Mouse (Mus musculus) heart, embryonic 15.5 days (tissue): ENCODE measurements around the gene Arhgap21. TPM values are rescaled to one million over a fixed set of nuclear protein-coding genes. Genes with fewer than 3 reads are reported as not detected.

Experiments used
- ATAC-seq: fragments of 200-750 bp; cut with Nextera tagmentation; replicated peaks from 2 replicates; pipeline ENCODE4 v1.8.0; 2017; ENCODE audit warnings: low read depth, moderate TSS enrichment; ENCODE audit not compliant: insufficient number of reproducible peaks, insufficient read depth, low FRiP score
- H3K27ac ChIP-seq: fragments of 300-500 bp; sonication (generic); 2 replicates; pipeline ENCODE4 v1.5.1; 2015; ENCODE audit warnings: mild to moderate bottlenecking, inconsistent platforms
- H3K27me3 ChIP-seq: fragments of 300-500 bp; sonication (generic); 2 replicates; pipeline ENCODE4 v1.6.1; 2015; ENCODE audit warnings: inconsistent platforms
- H3K36me3 ChIP-seq: fragments of 300-500 bp; sonication (generic); 2 replicates; pipeline ENCODE4 v1.6.1; 2015; ENCODE audit warnings: mild to moderate bottlenecking, inconsistent platforms
- H3K4me1 ChIP-seq: fragments of 300-500 bp; sonication (generic); replicated peaks from 2 replicates; pipeline ENCODE4 v1.6.1; 2015; ENCODE audit warnings: inconsistent platforms
- H3K4me2 ChIP-seq: fragments of 300-500 bp; sonication (generic); 2 replicates; pipeline ENCODE4 v1.6.1; 2015; ENCODE audit warnings: inconsistent platforms, mild to moderate bottlenecking, moderate library complexity
- H3K4me3 ChIP-seq: fragments of 300-500 bp; sonication (generic); 2 replicates; pipeline ENCODE4 v1.5.1; 2015; ENCODE audit warnings: mild to moderate bottlenecking, inconsistent platforms
- H3K9ac ChIP-seq: fragments of 300-500 bp; sonication (generic); 2 replicates; pipeline ENCODE4 v1.6.1; 2015; ENCODE audit warnings: mild to moderate bottlenecking, inconsistent platforms
- H3K9me3 ChIP-seq: fragments of 300-500 bp; sonication (generic); replicated peaks from 2 replicates; pipeline ENCODE4 v1.6.1; 2016; ENCODE audit warnings: inconsistent platforms
- WGBS: fragments of 180-500 bp; shearing (Covaris S2); methylation state at CpG from one replicate; pipeline ENCODE4 v1.1.7; 2015; ENCODE audit warnings: mixed read lengths; 5-methylcytosine and 5-hydroxymethylcytosine counted together
- polyA plus RNA-seq: library from polyadenylated mRNA; unstranded; fragments of >200 nt; fragmentation: Nextera tagmentation; extraction: Ambion mirVana; gene quantifications from 2 replicates; pipeline ENCODE4 v1.2.1, GENCODE M21; 2015

Gene Arhgap21
- polyA plus RNA-seq, 1 experiment from 2014 or later = 17.2 TPM

DNA sequence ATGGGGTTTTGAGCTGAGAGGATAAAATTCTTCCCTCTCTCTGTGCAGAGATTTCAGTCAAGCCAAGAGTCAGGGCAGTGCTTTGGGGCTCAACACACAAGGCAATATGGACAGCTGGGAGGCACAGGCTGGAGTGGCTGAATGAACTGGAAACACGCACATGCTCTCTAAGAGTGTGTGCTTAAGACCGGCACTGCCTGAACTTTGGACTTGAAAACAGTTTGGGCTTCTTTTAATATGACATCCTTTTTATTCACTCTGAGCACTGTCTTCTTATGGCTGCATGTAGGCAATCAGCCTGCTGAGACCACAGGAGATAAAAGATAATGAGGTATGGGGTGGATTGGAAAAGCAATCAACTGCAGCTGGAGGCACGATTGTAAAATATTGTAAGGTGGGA lies 137.8 kb downstream of the Arhgap21 start:
- no peaks in the 10 kb centered on the region for H3K27me3 ChIP-seq
- H3K4me2 ChIP-seq = no peak overlapping the region
- H3K9ac ChIP-seq = no peak overlapping the region
- no peaks in the 10 kb centered on the region for H3K4me1 ChIP-seq
- WGBS = 74% methylated on average over 3 of the region's 3 CpGs
- ATAC-seq = no peak
- H3K9me3 ChIP-seq = no peaks in the 10 kb centered on the region
- H3K36me3 ChIP-seq = no peaks in the 10 kb centered on the region
- no peak overlapping the region for H3K4me3 ChIP-seq
- H3K27ac ChIP-seq = no peak overlapping the region

DNA sequence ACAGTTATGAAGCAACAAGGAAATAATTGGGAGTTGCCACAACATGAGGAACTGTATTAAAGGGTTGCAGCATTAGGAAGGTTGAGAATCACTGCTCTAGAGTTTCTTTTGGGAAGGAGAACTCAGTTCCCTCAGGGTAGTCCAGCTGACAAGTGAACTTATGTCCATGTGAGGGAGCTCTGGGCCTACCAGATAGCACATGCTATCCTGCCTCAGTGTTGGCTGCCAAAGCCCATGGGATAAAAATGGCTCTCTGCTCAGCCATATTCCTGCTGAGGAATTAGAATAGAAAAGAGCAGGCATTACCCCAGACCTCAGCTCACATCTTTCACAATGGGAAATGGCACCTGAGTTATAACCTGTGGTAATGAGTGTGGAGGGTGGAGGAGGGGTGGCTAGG lies 142.4 kb downstream of the Arhgap21 start:
- no peak for ATAC-seq
- H3K4me3 ChIP-seq = no peak overlapping the region
- H3K9ac ChIP-seq = no peak overlapping the region
- no peaks in the 10 kb centered on the region for H3K36me3 ChIP-seq
- H3K4me2 ChIP-seq = no peak overlapping the region
- H3K27ac ChIP-seq = no peak overlapping the region
- H3K27me3 ChIP-seq = no peaks in the 10 kb centered on the region
- H3K9me3 ChIP-seq = no peaks in the 10 kb centered on the region
- H3K4me1 ChIP-seq = no peaks in the 10 kb centered on the region

DNA sequence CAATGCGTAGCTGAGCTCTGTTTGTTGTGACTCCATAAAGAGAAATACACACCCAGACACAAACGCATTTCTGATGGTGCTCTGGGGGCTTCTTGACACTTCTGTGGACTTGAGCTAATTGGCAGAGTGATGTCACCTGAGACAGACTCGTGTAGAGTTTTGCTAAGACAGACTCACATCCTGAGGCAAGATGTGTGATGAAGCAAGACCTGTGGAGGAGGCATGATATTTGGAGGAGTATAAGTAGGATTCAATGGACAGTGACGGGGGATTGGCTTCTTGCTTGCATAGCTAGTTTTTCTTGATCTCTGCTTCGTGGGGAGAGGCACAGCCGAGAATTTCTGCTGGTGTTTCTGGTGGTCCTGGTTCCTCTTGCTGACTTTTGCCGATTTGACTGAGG lies 150.5 kb downstream of the Arhgap21 start:
- no peak for ATAC-seq
- Histone ChIP-seq H3K4me2 (no peak overlapping the region), H3K27me3 (no peaks in the 10 kb centered on the region), H3K9me3 (no peaks in the 10 kb centered on the region), H3K36me3 (no peaks in the 10 kb centered on the region), H3K27ac (no peak overlapping the region), H3K4me1 (no peaks in the 10 kb centered on the region), H3K9ac (no peak overlapping the region), H3K4me3 (no peak overlapping the region)
- 79% methylated on average over 7 of the region's 7 CpGs for WGBS

GRCm38 (mm10) chr2:20813986-20814385 lies 154.7 kb downstream of the Arhgap21 start:
- Histone ChIP-seq H3K9ac (no peak overlapping the region), H3K36me3 (no peaks in the 10 kb centered on the region), H3K4me2 (no peak overlapping the region), H3K4me3 (no peak overlapping the region), H3K27me3 (no peaks in the 10 kb centered on the region), H3K9me3 (no peaks in the 10 kb centered on the region), H3K4me1 (no peaks in the 10 kb centered on the region), H3K27ac (no peak overlapping the region)
- WGBS = 78% methylated on average over 2 of the region's 2 CpGs
- no peak for ATAC-seq

- Histone ChIP-seq H3K4me3 (no peak overlapping the region), H3K4me1 (no peaks in the 10 kb centered on the region), H3K4me2 (no peak overlapping the region), H3K27me3 (no peaks in the 10 kb centered on the region), H3K27ac (no peak overlapping the region), H3K9me3 (no peaks in the 10 kb centered on the region), H3K9ac (no peak overlapping the region), H3K36me3 (peaks cover 6% of the 10 kb centered on the region; the same call in 1 of the 2 replicates)
- no peak for ATAC-seq
- WGBS = 63% methylated on average over 8 of the region's 8 CpGs
Measured at GRCm38 (mm10) chr2:20811506-20811905, 157.2 kb downstream of the Arhgap21 start.

DNA sequence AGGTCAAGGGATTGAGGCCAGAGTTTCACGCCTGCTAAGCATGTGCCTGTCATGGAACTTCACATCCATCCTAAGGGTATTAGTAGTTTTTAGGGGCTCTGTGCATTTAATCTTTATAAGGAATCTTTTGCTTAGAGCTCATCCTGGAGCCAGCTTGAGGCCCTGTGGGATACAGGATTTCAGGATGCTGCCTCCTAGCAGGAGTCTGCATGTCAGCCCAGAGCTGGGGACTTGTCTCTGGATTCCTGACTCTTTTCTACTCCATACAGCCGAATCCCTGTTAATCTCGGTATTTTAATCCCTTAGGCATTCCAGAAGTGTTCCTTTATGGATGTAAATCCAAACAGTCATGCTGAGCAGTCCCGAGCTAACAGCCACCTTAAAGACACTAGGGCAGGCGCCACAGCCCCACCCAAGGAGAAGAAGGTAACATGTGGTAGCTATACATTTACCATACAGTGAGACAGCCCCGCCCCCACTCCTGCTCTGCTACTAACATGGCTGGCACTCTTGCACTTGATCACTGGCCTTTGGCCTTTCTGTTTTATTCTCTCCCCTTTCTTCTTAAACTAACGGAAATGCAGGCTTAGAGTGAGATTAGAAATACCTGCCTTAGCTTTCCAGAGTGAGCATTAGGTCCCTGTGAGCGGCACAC lies 167.3 kb downstream of the Arhgap21 start:
- Histone ChIP-seq H3K27ac (no peak overlapping the region), H3K36me3 (peaks cover 5% of the 10 kb centered on the region; the same call in 1 of the 2 replicates), H3K4me2 (no peak overlapping the region), H3K9ac (no peak overlapping the region), H3K4me3 (no peak overlapping the region), H3K9me3 (no peaks in the 10 kb centered on the region), H3K27me3 (no peaks in the 10 kb centered on the region), H3K4me1 (no peaks in the 10 kb centered on the region)
- WGBS = 76% methylated on average over 8 of the region's 8 CpGs
- ATAC-seq = no peak

Other genes starting within 250 kb of the Arhgap21 start
- 1.2 and 2.6 TPM in 2 replicates for gene Enkur, start 236.5 kb upstream of the Arhgap21 start, polyA plus RNA-seq
- 6.1 and 6.3 TPM in 2 replicates for gene Thnsl1, start 236.8 kb upstream of the Arhgap21 start, polyA plus RNA-seq